Comparison of ENCODE assay signal across 24 mouse cellular contexts in the genomic region with DNA sequence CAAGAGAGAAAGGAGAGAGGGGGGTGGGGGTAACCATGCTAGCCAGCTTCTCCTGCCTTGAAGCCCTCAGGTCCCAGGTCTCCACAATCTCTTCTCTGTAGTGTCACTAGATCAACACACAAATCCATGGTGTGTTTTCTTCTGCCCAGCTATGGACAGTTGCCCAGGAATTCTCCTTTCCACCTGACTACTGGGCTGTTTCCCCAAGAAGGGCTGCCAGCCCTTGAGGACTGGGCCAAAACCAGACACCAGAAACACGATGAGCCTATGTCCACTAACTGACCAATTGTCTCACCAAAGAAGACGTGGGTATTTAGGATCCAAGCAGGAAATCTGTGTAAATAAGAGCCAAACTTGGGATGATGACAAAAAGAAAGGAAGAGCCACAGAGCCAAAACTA. TPM values are rescaled to one million over a fixed set of nuclear protein-coding genes. Genes with fewer than 3 reads are reported as not detected.
DNase-seq lines count a peak whose midpoint lies in the region; ATAC-seq and TF ChIP-seq lines count a peak whose summit lies in the region.
"Had no signal": no experiment of that assay in that cellular context is flagged by ENCODE, and none has a peak within 500 bp of the region (broad histone marks: within the 10 kb centered on the region; RNA-seq: fewer than 3 reads in every experiment).

No protein-coding gene starts in this region.

- H3K27ac ChIP-seq in cerebellum, adult 2 months (ENCODE audit: insufficient read depth, low read length) = no peak overlapping the region
- no peak overlapping the region for H3K27ac ChIP-seq in liver, embryonic 11.5 days (ENCODE audit: low read depth, low read length)
- H3K27ac ChIP-seq: embryonic facial prominence, embryonic 12.5 days; heart, embryonic 15.5 days; hindbrain, embryonic 13.5 days; left cerebral cortex, adult 2 months; liver, embryonic 12.5 days; neural tube, embryonic 15.5 days had no signal

- no peak for ATAC-seq in activated CD4-positive, CD25-positive, alpha-beta regulatory T cell, adult 4 months
- no peak for ATAC-seq in liver, embryonic 11.5 days (replicated peaks; ENCODE audit: low FRiP score)
- ATAC-seq: forebrain, embryonic 14.5 days; inflammation-experienced regulatory T-cells, adult 6 months; liver, embryonic 12.5 days; midbrain, embryonic 16.5 days had no signal

- H3K36me3 ChIP-seq in liver, embryonic 11.5 days (ENCODE audit: control insufficient read depth, insufficient read depth, low read length) = no peaks in the 10 kb centered on the region
- H3K36me3 ChIP-seq: embryonic facial prominence, embryonic 12.5 days; heart, embryonic 15.5 days; hindbrain, embryonic 13.5 days; liver, embryonic 12.5 days; neural tube, embryonic 15.5 days had no signal

- H3K4me3 ChIP-seq in cerebellum, adult 2 months (replicated peaks; ENCODE audit: insufficient read depth, low read depth, low read length) = no peak overlapping the region
- no peak overlapping the region for H3K4me3 ChIP-seq in liver, embryonic 11.5 days (ENCODE audit: low read depth, low read length)
- H3K4me3 ChIP-seq: embryonic facial prominence, embryonic 12.5 days; heart, embryonic 15.5 days; hindbrain, embryonic 13.5 days; left cerebral cortex, adult 2 months; liver, embryonic 12.5 days; neural tube, embryonic 15.5 days had no signal

- no peak overlapping the region for H3K4me2 ChIP-seq in liver, embryonic 11.5 days
- H3K4me2 ChIP-seq: embryonic facial prominence, embryonic 12.5 days; heart, embryonic 15.5 days; hindbrain, embryonic 13.5 days; liver, embryonic 12.5 days; neural tube, embryonic 15.5 days had no signal

- no peaks in the 10 kb centered on the region for H3K9me3 ChIP-seq in liver, embryonic 11.5 days (ENCODE audit: control insufficient read depth, low read length)
- H3K9me3 ChIP-seq: embryonic facial prominence, embryonic 12.5 days; heart, embryonic 15.5 days; hindbrain, embryonic 13.5 days; liver, embryonic 12.5 days; neural tube, embryonic 15.5 days had no signal

- no peak for TF ChIP-seq POLR2A in cerebellum, adult 2 months (IDR thresholded peaks at IDR 0.05; ENCODE audit: borderline replicate concordance, insufficient read depth, low read length)

- H3K9ac ChIP-seq in liver, embryonic 11.5 days (ENCODE audit: low read depth, low read length) = no peak overlapping the region
- H3K9ac ChIP-seq: embryonic facial prominence, embryonic 12.5 days; heart, embryonic 15.5 days; hindbrain, embryonic 13.5 days; liver, embryonic 12.5 days; neural tube, embryonic 15.5 days had no signal

- peak; percentile 6 for DNase-seq in gastrocnemius, postnatal 10 days
- no peak for DNase-seq in gastrocnemius, postnatal 25 days
- DNase-seq in brain, adult 2 months (ENCODE audit: low read depth, low spot score) = peak; percentile 67
- peak; percentile 48 to 77 for DNase-seq in cerebellum, adult 2 months
- peak; percentile 49 to 59 for DNase-seq in cerebellum, postnatal 36 days
- no peak for DNase-seq in frontal cortex, postnatal 25 days (ENCODE audit: low spot score in 2 of 2)
- DNase-seq in liver, embryonic 11.5 days (ENCODE audit: low spot score) = no peak
- DNase-seq: adrenal gland, adult 2 months; B cell, adult 2 months; kidney, adult 9 months; kidney, postnatal 4 days; layer of hippocampus, adult 9-11 months; lung, adult 2 months; thymus, postnatal 4 days had no signal

- no peak for TF ChIP-seq CTCF in cerebellum, adult 2 months (IDR thresholded peaks at IDR 0.05; ENCODE audit: borderline replicate concordance, insufficient read depth, low read depth, low read length)

- WGBS in cerebellum, adult 2 months = 10% methylated on average over 2 of the region's 2 CpGs
- WGBS in liver, embryonic 11.5 days = 82% methylated on average over 2 of the region's 2 CpGs

- peaks cover 7% of the 10 kb centered on the region; the same call in 1 of the 2 replicates for H3K4me1 ChIP-seq in cerebellum, adult 2 months (ENCODE audit: control insufficient read depth, insufficient read depth, low read length)
- no peaks in the 10 kb centered on the region for H3K4me1 ChIP-seq in liver, embryonic 11.5 days (replicated peaks; ENCODE audit: control insufficient read depth, insufficient read depth, low read length)
- H3K4me1 ChIP-seq: embryonic facial prominence, embryonic 12.5 days; heart, embryonic 15.5 days; hindbrain, embryonic 13.5 days; liver, embryonic 12.5 days; neural tube, embryonic 15.5 days had no signal

- H3K27me3 ChIP-seq in cerebellum, adult 2 months (ENCODE audit: control insufficient read depth, insufficient read depth, low read length) = no peaks in the 10 kb centered on the region
- no peaks in the 10 kb centered on the region for H3K27me3 ChIP-seq in liver, embryonic 11.5 days (replicated peaks; ENCODE audit: control insufficient read depth, insufficient read depth, low read length)
- H3K27me3 ChIP-seq: embryonic facial prominence, embryonic 12.5 days; heart, embryonic 15.5 days; hindbrain, embryonic 13.5 days; liver, embryonic 12.5 days; neural tube, embryonic 15.5 days had no signal

RNA-seq across cellular contexts. Expression of gene Pde1c, which starts 36.6 kb away (rescaled TPM):
- 1 to 10 TPM; 2.0 to 3.5 TPM for total RNA-seq in gastrocnemius, postnatal 10 days (2021)
- total RNA-seq in gastrocnemius, postnatal 25 days (2021) = under 1 TPM; 0.59 to 0.90 TPM
- 29.9 and 35.3 TPM in 2 replicates for polyA plus RNA-seq in cerebellum, adult 2 months (2012; rRNA removed)
- under 1 TPM; 0.14 to 0.44 TPM for polyA plus RNA-seq in activated CD4-positive, CD25-positive, alpha-beta regulatory T cell, adult 4 months (2017; shearing (Covaris generic))
- polyA plus RNA-seq in liver, embryonic 11.5 days (2014; fragmentation: Nextera tagmentation; extraction: Ambion mirVana) = 0.70 and 0.89 TPM in 2 replicates
- polyA plus RNA-seq: adrenal gland, adult 2 months had no signal

Comparison
In these comparisons a context has a peak if more than half of its experiments do, and no peak if none do; other contexts are left out.
1. DNase-seq: peak in gastrocnemius, postnatal 10 days (single experiment), brain, adult 2 months (single experiment), cerebellum, adult 2 months (2 of 2) and cerebellum, postnatal 36 days (2 of 2); none in gastrocnemius, postnatal 25 days (single experiment), frontal cortex, postnatal 25 days (0 of 2) and liver, embryonic 11.5 days (single experiment).
2. RNA of gene Pde1c, which starts 36.6 kb away (polyA plus RNA-seq): 29.9 to 35.3 TPM in cerebellum, adult 2 months; 0.70 to 0.89 TPM in liver, embryonic 11.5 days and 0.14 to 0.44 TPM in activated CD4-positive, CD25-positive, alpha-beta regulatory T cell, adult 4 months; every median in the first group is over 10 times any median in the second.